Mouse (Mus musculus) intestine, embryonic 16.5 days (tissue): ENCODE measurements around the gene Prok2. TPM values are rescaled to one million over a fixed set of nuclear protein-coding genes. Genes with fewer than 3 reads are reported as not detected.
A peak's percentile ranks its signal among the peaks of the same experiment; 100 is the strongest.

Experiments used
- ATAC-seq: fragments of 200-750 bp; cut with Nextera tagmentation; 2 replicates; pipeline ENCODE4 v1.8.0; 2017; ENCODE audit warnings: moderate TSS enrichment, moderate library complexity
- H3K27ac ChIP-seq: fragments of 300-500 bp; sonication (generic); 2 replicates; pipeline ENCODE4 v1.5.1; 2014; ENCODE audit warnings: mild to moderate bottlenecking, low read length
- H3K27me3 ChIP-seq: fragments of 300-500 bp; sonication (generic); replicated peaks from 2 replicates; pipeline ENCODE4 v1.6.1; 2014; ENCODE audit warnings: low read length, control low read depth, mixed read lengths; ENCODE audit not compliant: control insufficient read depth, insufficient read depth
- H3K36me3 ChIP-seq: fragments of 300-500 bp; sonication (generic); 2 replicates; pipeline ENCODE4 v1.6.1; 2014; ENCODE audit warnings: low read length, control low read depth; ENCODE audit not compliant: control insufficient read depth, insufficient read depth
- H3K4me1 ChIP-seq: fragments of 300-500 bp; sonication (generic); 2 replicates; pipeline ENCODE4 v1.6.1; 2014; ENCODE audit warnings: low read length, control low read depth, mixed read lengths; ENCODE audit not compliant: control insufficient read depth, insufficient read depth
- H3K4me2 ChIP-seq: fragments of 300-500 bp; sonication (generic); 2 replicates; pipeline ENCODE4 v1.6.1; 2014; ENCODE audit warnings: low read depth, low read length, control low read depth
- H3K4me3 ChIP-seq: fragments of 300-500 bp; sonication (generic); 2 replicates; pipeline ENCODE4 v1.5.1; 2014; ENCODE audit warnings: mild to moderate bottlenecking, low read length
- H3K9ac ChIP-seq: fragments of 300-500 bp; sonication (generic); 2 replicates; pipeline ENCODE4 v1.6.1; 2014; ENCODE audit warnings: low read depth, low read length
- H3K9me3 ChIP-seq: fragments of 300-500 bp; sonication (generic); 2 replicates; pipeline ENCODE4 v1.6.1; 2016; ENCODE audit warnings: low read length, control low read depth; ENCODE audit not compliant: control insufficient read depth
- WGBS: fragments of 180-500 bp; shearing (Covaris S2); extraction: QIAGEN DNeasy Blood & Tissue Kit; methylation state at CpG from one replicate; pipeline ENCODE4 v1.1.7; 2014; 5-methylcytosine and 5-hydroxymethylcytosine counted together
- polyA plus RNA-seq: library from polyadenylated mRNA; unstranded; fragments of >200 nt; fragmentation: Nextera tagmentation; extraction: Ambion mirVana; gene quantifications from 2 replicates; pipeline ENCODE4 v1.2.1, GENCODE M21; 2015

Prok2 gene
- not detected in 2 replicates for polyA plus RNA-seq

- Histone ChIP-seq H3K9me3 (no peaks in the 10 kb centered on the region), H3K9ac (peak within 1 kb of the TSS; percentile 59), H3K36me3 (no peaks in the 10 kb centered on the region), H3K4me2 (peak within 1 kb of the TSS; percentile 96), H3K4me1 (peaks cover 10% of the 10 kb centered on the region), H3K4me3 (peak within 1 kb of the TSS; percentile 48), H3K27ac (no peak within 1 kb of the TSS), H3K27me3 (peaks cover 18% of the 10 kb centered on the region)
- ATAC-seq, result peak; percentile 56; the same call in 1 of the 2 replicates
- WGBS, result under 1% methylated on average over 57 of the region's 61 CpGs
Observed at GRCm38 (mm10) chr6:99725971-99726561, at the start of gene Prok2. Gene Prok2, minus strand, starts transcription at chr6:99726392.

GRCm38 (mm10) chr6:99774680-99775079 lies 48.5 kb upstream of the Prok2 start:
- Histone ChIP-seq H3K9ac (no peak overlapping the region), H3K4me2 (no peak overlapping the region), H3K27ac (no peak overlapping the region), H3K4me3 (no peak overlapping the region), H3K27me3 (no peaks in the 10 kb centered on the region), H3K4me1 (no peaks in the 10 kb centered on the region), H3K36me3 (no peaks in the 10 kb centered on the region), H3K9me3 (no peaks in the 10 kb centered on the region)
- 77% methylated on average over 10 of the region's 10 CpGs for WGBS
- ATAC-seq, result no peak

- Histone ChIP-seq H3K9ac (no peak overlapping the region), H3K4me2 (no peak overlapping the region), H3K27me3 (no peaks in the 10 kb centered on the region), H3K4me3 (no peak overlapping the region), H3K27ac (no peak overlapping the region), H3K9me3 (no peaks in the 10 kb centered on the region), H3K36me3 (no peaks in the 10 kb centered on the region), H3K4me1 (no peaks in the 10 kb centered on the region)
- no peak for ATAC-seq
- 41% methylated on average over 5 of the region's 5 CpGs for WGBS
Observed at GRCm38 (mm10) chr6:99768495-99768894, 42.3 kb upstream of the Prok2 start.

- H3K4me3 ChIP-seq, result no peak overlapping the region
- H3K9ac ChIP-seq, result no peak overlapping the region
- H3K36me3 ChIP-seq, result no peaks in the 10 kb centered on the region
- no peak for ATAC-seq
- no peaks in the 10 kb centered on the region for H3K9me3 ChIP-seq
- H3K27ac ChIP-seq, result no peak overlapping the region
- 66% methylated on average over 3 of the region's 3 CpGs for WGBS
- no peak overlapping the region for H3K4me2 ChIP-seq
- no peaks in the 10 kb centered on the region for H3K27me3 ChIP-seq
- no peaks in the 10 kb centered on the region for H3K4me1 ChIP-seq
Observed at GRCm38 (mm10) chr6:99764916-99765315, 38.7 kb upstream of the Prok2 start.

- Histone ChIP-seq H3K4me3 (no peak overlapping the region), H3K4me1 (no peaks in the 10 kb centered on the region), H3K27me3 (no peaks in the 10 kb centered on the region), H3K4me2 (no peak overlapping the region), H3K36me3 (no peaks in the 10 kb centered on the region), H3K9me3 (no peaks in the 10 kb centered on the region), H3K9ac (no peak overlapping the region), H3K27ac (no peak overlapping the region)
- 67% methylated on average over 14 of the region's 14 CpGs for WGBS
- ATAC-seq, result no peak
Observed at GRCm38 (mm10) chr6:99762069-99762985, 36.1 kb upstream of the Prok2 start.

GRCm38 (mm10) chr6:99756105-99756504 lies 29.9 kb upstream of the Prok2 start:
- Histone ChIP-seq H3K4me2 (no peak overlapping the region), H3K9ac (no peak overlapping the region), H3K27me3 (no peaks in the 10 kb centered on the region), H3K27ac (no peak overlapping the region), H3K4me3 (no peak overlapping the region), H3K36me3 (no peaks in the 10 kb centered on the region), H3K4me1 (no peaks in the 10 kb centered on the region), H3K9me3 (no peaks in the 10 kb centered on the region)
- WGBS, result 83% methylated on average over 9 of the region's 9 CpGs
- ATAC-seq, result no peak

GRCm38 (mm10) chr6:99751308-99751707 lies 25.1 kb upstream of the Prok2 start:
- Histone ChIP-seq H3K27ac (no peak overlapping the region), H3K4me3 (no peak overlapping the region), H3K36me3 (no peaks in the 10 kb centered on the region), H3K27me3 (no peaks in the 10 kb centered on the region), H3K4me1 (no peaks in the 10 kb centered on the region), H3K9ac (no peak overlapping the region), H3K4me2 (no peak overlapping the region), H3K9me3 (no peaks in the 10 kb centered on the region)
- 71% methylated on average over 6 of the region's 6 CpGs for WGBS
- no peak for ATAC-seq

GRCm38 (mm10) chr6:99746275-99746674 lies 20.1 kb upstream of the Prok2 start:
- Histone ChIP-seq H3K4me3 (no peak overlapping the region), H3K9ac (no peak overlapping the region), H3K4me1 (no peaks in the 10 kb centered on the region), H3K27me3 (no peaks in the 10 kb centered on the region), H3K36me3 (no peaks in the 10 kb centered on the region), H3K4me2 (no peak overlapping the region), H3K27ac (no peak overlapping the region), H3K9me3 (no peaks in the 10 kb centered on the region)
- WGBS, result 75% methylated on average over 5 of the region's 5 CpGs
- ATAC-seq, result no peak

GRCm38 (mm10) chr6:99742866-99743265 lies 16.7 kb upstream of the Prok2 start:
- Histone ChIP-seq H3K27ac (no peak overlapping the region), H3K9ac (no peak overlapping the region), H3K36me3 (no peaks in the 10 kb centered on the region), H3K27me3 (no peaks in the 10 kb centered on the region), H3K4me2 (no peak overlapping the region), H3K4me3 (no peak overlapping the region), H3K9me3 (no peaks in the 10 kb centered on the region), H3K4me1 (no peaks in the 10 kb centered on the region)
- ATAC-seq, result no peak
- 75% methylated on average over 3 of the region's 3 CpGs for WGBS
